Mouse (Mus musculus) ES-E14 (cell line): ENCODE results near the gene Apba2. TPM values are rescaled to one million over a fixed set of nuclear protein-coding genes. Genes with fewer than 3 reads are reported as not detected.
A peak's percentile ranks its signal among the peaks of the same experiment; 100 is the strongest.

Source experiments
- DNase-seq: peaks from one replicate; pipeline ENCODE4 v3.0.0-alpha.2; 2013; ENCODE audit warnings: low read depth, low spot score
- H3K27ac ChIP-seq: 2 replicates; pipeline ENCODE4 v1.5.1; 2012; ENCODE audit warnings: low read depth, mild to moderate bottlenecking, low read length, moderate library complexity, mixed read lengths; ENCODE audit not compliant: poor library complexity, insufficient read depth, severe bottlenecking
- H3K36me3 ChIP-seq: 2 replicates; pipeline ENCODE4 v1.6.1; 2012; ENCODE audit warnings: mild to moderate bottlenecking, low read length, moderate library complexity, mixed read lengths; ENCODE audit not compliant: control insufficient read depth, poor library complexity, insufficient read depth, severe bottlenecking
- H3K4me1 ChIP-seq, 2 experiments: fragments of 150-350 bp in 1 of 2; sonication (generic) in 1 of 2; 2 replicates each; pipeline ENCODE4 v1.6.1; 2012; ENCODE audit warnings: low read length in 2 of 2, mild to moderate bottlenecking in 1 of 2, mixed read lengths in 1 of 2; ENCODE audit not compliant: control insufficient read depth in 2 of 2, insufficient read depth in 2 of 2, poor library complexity in 1 of 2
- H3K4me3 ChIP-seq, 2 experiments: fragments of 150-350 bp in 1 of 2; sonication (generic) in 1 of 2; 2 replicates each; pipeline ENCODE4 v1.5.1; 2012; ENCODE audit warnings: low read length in 2 of 2, low read depth in 1 of 2, mild to moderate bottlenecking in 1 of 2, mixed read lengths in 1 of 2; ENCODE audit not compliant: insufficient read depth in 1 of 2, poor library complexity in 1 of 2, severe bottlenecking in 1 of 2
- H3K9ac ChIP-seq: 2 replicates; pipeline ENCODE4 v1.6.1; 2012; ENCODE audit warnings: low read depth, mild to moderate bottlenecking, low read length, mixed read lengths; ENCODE audit not compliant: poor library complexity, insufficient read depth, severe bottlenecking
- H3K9me3 ChIP-seq: fragments of 150-350 bp; sonication (generic); 2 replicates; pipeline ENCODE4 v1.6.1; 2012; ENCODE audit warnings: low read depth, mild to moderate bottlenecking, low read length; ENCODE audit not compliant: control insufficient read depth, insufficient read depth
- CHD2 ChIP-seq: IDR thresholded peaks from 2 replicates; pipeline ENCODE4 v1.6.1; 2014; ENCODE audit warnings: mild to moderate bottlenecking, low read depth, low read length, inconsistent platforms
- HCFC1 ChIP-seq: IDR thresholded peaks from 2 replicates; pipeline ENCODE4 v1.6.1; 2012; ENCODE audit warnings: low read length, inconsistent platforms, borderline replicate concordance; ENCODE audit not compliant: insufficient read depth
- MAFK ChIP-seq: IDR thresholded peaks from 2 replicates; pipeline ENCODE4 v1.6.1; 2014; ENCODE audit warnings: mild to moderate bottlenecking, low read depth, low read length, inconsistent platforms; ENCODE audit not compliant: insufficient read depth
- ZC3H11A ChIP-seq: IDR thresholded peaks from 2 replicates; pipeline ENCODE4 v1.6.1; 2012; ENCODE audit warnings: low read depth, mild to moderate bottlenecking, inconsistent platforms, low read length, borderline replicate concordance
- ZNF384 ChIP-seq: IDR thresholded peaks from 2 replicates; pipeline ENCODE4 v1.6.1; 2012; ENCODE audit warnings: low read depth, low read length, inconsistent platforms
- in situ Hi-C, 2 experiments: fragments of 600-800 bp; cut with MboI; formaldehyde crosslinking; loops; one replicate each; pipeline ENCODE4 v1.15.1; 2025; ENCODE audit warnings: low sequenced_read_pairs in 2 of 2, inconsistent platforms in 1 of 2; ENCODE audit not compliant: unreplicated experiment in 2 of 2
- total RNA-seq: library from RNA; depleted of rRNA; stranded (reverse); fragments of 300-350 nt; gene quantifications from 2 replicates; pipeline ENCODE4 v1.2.3, GENCODE M21; 2012

Gene Apba2
- total RNA-seq, 1 experiment: 1.7 TPM

GRCm38 (mm10) chr7:64729785-64730184, 228.3 kb downstream of the Apba2 start:
- peak; percentile 80 for DNase-seq
- in situ Hi-C loops: loop anchor here in 1 of 2 experiments (10.0 to 25.0 kb wide), 2 partner anchors 55 to 292 kb away; no protein-coding TSS in a partner anchor
- Histone ChIP-seq H3K9me3 (no peaks in the 10 kb centered on the region), H3K4me1 (no peaks in the 10 kb centered on the region), H3K36me3 (no peaks in the 10 kb centered on the region), H3K27ac (no peak overlapping the region), H3K9ac (no peak overlapping the region), H3K4me3 (no peak overlapping the region)
- TF ChIP-seq ZNF384: no peak
- TF ChIP-seq CHD2: no peak
- 0 out of 2 replicates have a peak, but pooled peaks have one; percentile 6 for TF ChIP-seq MAFK

GRCm38 (mm10) chr7:64739131-64739530, 237.6 kb downstream of the Apba2 start:
- in situ Hi-C loops: loop anchor here in 1 of 2 experiments (10.0 to 25.0 kb wide), 2 partner anchors 64 to 302 kb away; no protein-coding TSS in a partner anchor
- TF ChIP-seq ZNF384 (no peak), ZC3H11A (no peak), HCFC1 (no peak), MAFK (no peak), CHD2 (no peak)
- H3K4me3 ChIP-seq: no peak overlapping the region
- no peak overlapping the region for H3K9ac ChIP-seq
- H3K36me3 ChIP-seq: no peaks in the 10 kb centered on the region
- H3K9me3 ChIP-seq: no peaks in the 10 kb centered on the region
- H3K4me1 ChIP-seq: no peaks in the 10 kb centered on the region
- DNase-seq: no peak
- no peak overlapping the region for H3K27ac ChIP-seq

GRCm38 (mm10) chr7:64741333-64742307, 240.1 kb downstream of the Apba2 start:
- no peak overlapping the region for H3K27ac ChIP-seq
- no peaks in the 10 kb centered on the region for H3K36me3 ChIP-seq
- no peaks in the 10 kb centered on the region for H3K4me1 ChIP-seq
- H3K9ac ChIP-seq: no peak overlapping the region
- TF ChIP-seq MAFK (no peak), ZC3H11A (peak; percentile 76; the same call in 1 of the 2 replicates), HCFC1 (no peak), ZNF384 (no peak), CHD2 (no peak)
- H3K9me3 ChIP-seq: no peaks in the 10 kb centered on the region
- DNase-seq: peak; percentile 80
- H3K4me3 ChIP-seq: no peak overlapping the region; a peak in 1 of 4 replicates
- in situ Hi-C loops: loop anchor here in 1 of 2 experiments (25.0 kb wide), 1 partner anchor 304 kb away; no protein-coding TSS in a partner anchor

GRCm38 (mm10) chr7:64743610-64744009, 242.1 kb downstream of the Apba2 start:
- Histone ChIP-seq H3K27ac (no peak overlapping the region), H3K9ac (no peak overlapping the region), H3K9me3 (no peaks in the 10 kb centered on the region), H3K4me3 (no peak overlapping the region), H3K4me1 (no peaks in the 10 kb centered on the region), H3K36me3 (no peaks in the 10 kb centered on the region)
- in situ Hi-C loops: loop anchor here in 1 of 2 experiments (25.0 kb wide), 1 partner anchor 306 kb away; no protein-coding TSS in a partner anchor
- no peak for DNase-seq
- TF ChIP-seq MAFK: no peak
- no peak for TF ChIP-seq ZC3H11A
- no peak for TF ChIP-seq HCFC1
- TF ChIP-seq ZNF384: no peak
- no peak for TF ChIP-seq CHD2
